Mouse (Mus musculus): ENCODE results near the gene Emc6. TPM values are rescaled to one million over a fixed set of nuclear protein-coding genes. Genes with fewer than 3 reads are reported as not detected.
A peak's percentile ranks its signal among the peaks of the same experiment; 100 is the strongest.

Gene Emc6
- total RNA-seq, 2 experiments from 2014 or later: 44.6 to 47.5 TPM

GRCm38 (mm10) chr11:73137116-73137515, 39.7 kb downstream of the Emc6 start:
- TF ChIP-seq CTCF (conservative IDR thresholded peaks at IDR 0.05): no peak
- DNase-seq (ENCODE audit: low spot score in 2 of 2): no peak
- Histone ChIP-seq H3K4me3 (peak overlapping the region; percentile 65), H3K27ac (no peak overlapping the region)

- Histone ChIP-seq H3K4me3 (no peak overlapping the region), H3K27ac (no peak overlapping the region)
- DNase-seq (ENCODE audit: low spot score in 2 of 2): no peak
- no peak for TF ChIP-seq CTCF (conservative IDR thresholded peaks at IDR 0.05)
Observed at GRCm38 (mm10) chr11:73136587-73136986, 40.2 kb downstream of the Emc6 start.

GRCm38 (mm10) chr11:73134222-73134621, 42.6 kb downstream of the Emc6 start:
- H3K27ac ChIP-seq: no peak overlapping the region
- TF ChIP-seq CTCF (conservative IDR thresholded peaks at IDR 0.05): no peak
- DNase-seq (ENCODE audit: low spot score in 2 of 2): no peak
- H3K4me3 ChIP-seq: no peak overlapping the region

GRCm38 (mm10) chr11:73132999-73133398, 43.8 kb downstream of the Emc6 start:
- no peak overlapping the region for H3K4me3 ChIP-seq
- H3K27ac ChIP-seq: no peak overlapping the region
- no peak for DNase-seq (ENCODE audit: low spot score in 2 of 2)
- no peak for TF ChIP-seq CTCF (conservative IDR thresholded peaks at IDR 0.05)

GRCm38 (mm10) chr11:73131020-73131419, 45.8 kb downstream of the Emc6 start:
- Histone ChIP-seq H3K4me3 (no peak overlapping the region), H3K27ac (no peak overlapping the region)
- peak in 1 of 2 experiments; percentile 13 for DNase-seq (ENCODE audit: low spot score in 2 of 2)
- TF ChIP-seq CTCF (conservative IDR thresholded peaks at IDR 0.05): peak; percentile 73

GRCm38 (mm10) chr11:73126495-73126894, 50.3 kb downstream of the Emc6 start:
- Histone ChIP-seq H3K4me3 (no peak overlapping the region), H3K27ac (no peak overlapping the region)
- TF ChIP-seq CTCF (conservative IDR thresholded peaks at IDR 0.05): no peak
- no peak for DNase-seq (ENCODE audit: low spot score in 2 of 2)

Other genes starting within 250 kb of the Emc6 start
- gene Atp2a3, start 215.9 kb downstream of the Emc6 start, total RNA-seq (2021): 1 to 10 TPM; 5.4 to 6.2 TPM
- under 1 TPM; 0.15 to 0.44 TPM for gene P2rx1, start 177.9 kb downstream of the Emc6 start, total RNA-seq (2021)
- gene Camkk1, start 158.0 kb downstream of the Emc6 start, total RNA-seq (2021): 100 to 1,000 TPM; 173 to 177 TPM
- gene Ncbp3, start 129.3 kb downstream of the Emc6 start, total RNA-seq (2021): 10 to 100 TPM; 10.6 to 11.8 TPM
- gene Itgae, start 86.5 kb downstream of the Emc6 start, total RNA-seq (2021): under 1 TPM; 0.15 to 0.20 TPM
- under 1 TPM; 0.33 to 0.44 TPM for gene Haspin, start 38.7 kb downstream of the Emc6 start, total RNA-seq (2021)
- gene P2rx5, start 16.6 kb downstream of the Emc6 start, total RNA-seq (2021): 1 to 10 TPM; 2.0 to 3.1 TPM
- 1 to 10 TPM; 9.2 TPM for gene Tax1bp3, start within 50 bp of the Emc6 start, total RNA-seq (2021)
- 10 to 100 TPM; 20.1 to 23.2 TPM for gene Ctns, start 22.0 kb upstream of the Emc6 start, total RNA-seq (2021)
- 1 to 10 TPM; 3.1 to 3.2 TPM for gene Shpk, start 22.4 kb upstream of the Emc6 start, total RNA-seq (2021)
- gene Trpv1, start 57.3 kb upstream of the Emc6 start, total RNA-seq (2021): not detected
- gene Trpv3, start 90.4 kb upstream of the Emc6 start, total RNA-seq (2021): under 1 TPM; 0.54 to 0.59 TPM
- 10 to 100 TPM; 10.8 to 12.6 TPM for gene Aspa, start 152.6 kb upstream of the Emc6 start, total RNA-seq (2021)
- not detected for gene Gm49340, start 152.7 kb upstream of the Emc6 start, total RNA-seq (2021)
- not detected for gene Spata22, start 152.7 kb upstream of the Emc6 start, total RNA-seq (2021)
- not detected for gene Olfr20, start 173.7 kb upstream of the Emc6 start, total RNA-seq (2021)
- gene Olfr376, start 194.2 kb upstream of the Emc6 start, total RNA-seq (2021): not detected
- gene Olfr1, start 222.6 kb upstream of the Emc6 start, total RNA-seq (2021): not detected